Comparison of ENCODE assay signal across 9 mouse cellular contexts in the genomic region with DNA sequence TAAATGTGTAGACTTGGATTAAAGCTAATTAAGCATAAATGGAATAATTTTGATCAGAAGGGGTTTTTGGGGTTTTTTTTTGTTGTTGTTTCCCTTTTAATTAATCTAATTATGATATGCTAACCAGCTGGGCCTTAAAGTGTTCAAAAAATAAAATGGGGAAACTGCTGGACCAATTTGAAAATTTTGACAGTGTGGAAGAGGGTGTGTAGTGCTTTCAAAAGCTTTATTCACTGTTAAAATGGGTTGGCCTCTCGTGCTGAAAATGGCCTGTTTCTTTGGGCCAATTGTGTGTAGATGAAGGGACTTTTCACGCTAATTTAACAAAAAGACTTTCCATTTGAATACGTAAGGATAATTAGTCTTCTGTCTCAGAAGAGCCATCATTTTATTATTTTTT.
DNase-seq lines count a peak whose midpoint lies in the region; ATAC-seq lines count a peak whose summit lies in the region.
"Had no signal": no experiment of that assay in that cellular context is flagged by ENCODE, and none has a peak within 500 bp of the region (broad histone marks: within the 10 kb centered on the region; RNA-seq: fewer than 3 reads in every experiment).

No protein-coding gene starts in this region.

- no peak for ATAC-seq in heart, embryonic 15.5 days (replicated peaks; ENCODE audit: insufficient number of reproducible peaks, insufficient read depth, low FRiP score, low read depth)
- no peak for ATAC-seq in hindbrain, embryonic 15.5 days (ENCODE audit: low FRiP score, low read depth)
- ATAC-seq in midbrain, embryonic 15.5 days (replicated peaks) = no peak
- ATAC-seq: Patski had no signal

- no peaks in the 10 kb centered on the region for H3K36me3 ChIP-seq in heart, embryonic 15.5 days
- H3K36me3 ChIP-seq in hindbrain, embryonic 15.5 days = no peaks in the 10 kb centered on the region
- no peaks in the 10 kb centered on the region for H3K36me3 ChIP-seq in midbrain, embryonic 15.5 days (replicated peaks)

- peaks cover 39% of the 10 kb centered on the region for H3K4me1 ChIP-seq in heart, embryonic 15.5 days (replicated peaks)
- peaks cover 50% of the 10 kb centered on the region for H3K4me1 ChIP-seq in hindbrain, embryonic 15.5 days (replicated peaks)
- peaks cover 48% of the 10 kb centered on the region for H3K4me1 ChIP-seq in midbrain, embryonic 15.5 days

- H3K27me3 ChIP-seq in heart, embryonic 15.5 days = no peaks in the 10 kb centered on the region
- no peaks in the 10 kb centered on the region for H3K27me3 ChIP-seq in hindbrain, embryonic 15.5 days
- H3K27me3 ChIP-seq in midbrain, embryonic 15.5 days (replicated peaks) = no peaks in the 10 kb centered on the region
- H3K27me3 ChIP-seq: Patski had no signal

- peak overlapping the region; percentile 62 for H3K4me3 ChIP-seq in heart, embryonic 15.5 days
- H3K4me3 ChIP-seq in hindbrain, embryonic 15.5 days = peak overlapping the region; percentile 59
- H3K4me3 ChIP-seq in midbrain, embryonic 15.5 days = peak overlapping the region; percentile 61

- peak overlapping the region; percentile 74 for H3K4me2 ChIP-seq in heart, embryonic 15.5 days
- H3K4me2 ChIP-seq in hindbrain, embryonic 15.5 days = peak overlapping the region; percentile 63
- H3K4me2 ChIP-seq in midbrain, embryonic 15.5 days = peak overlapping the region; percentile 56

- H3K27ac ChIP-seq in heart, embryonic 15.5 days = peak overlapping the region; percentile 89
- peak overlapping the region; percentile 91 for H3K27ac ChIP-seq in hindbrain, embryonic 15.5 days (replicated peaks)
- peak overlapping the region; percentile 88 for H3K27ac ChIP-seq in midbrain, embryonic 15.5 days

- no peak overlapping the region; the same call in 1 of the 2 replicates for H3K9ac ChIP-seq in heart, embryonic 15.5 days
- peak overlapping the region; percentile 58 for H3K9ac ChIP-seq in hindbrain, embryonic 15.5 days
- peak overlapping the region; percentile 57 for H3K9ac ChIP-seq in midbrain, embryonic 15.5 days

- DNase-seq in heart, postnatal 4 days = no peak
- peak; percentile 26 for DNase-seq in c-Kit-negative CD71-positive TER-119-positive erythroid progenitor cells, embryonic 14.5 days (ENCODE audit: low read depth, low spot score)
- no peak for DNase-seq in right cerebral cortex, adult 2 months (ENCODE audit: low spot score in 2 of 2)
- no peak for DNase-seq in cerebellum, adult 11-12 months
- DNase-seq in urinary bladder, postnatal 10 days (ENCODE audit: low spot score) = no peak

- H3K9me3 ChIP-seq in heart, embryonic 15.5 days (replicated peaks) = no peaks in the 10 kb centered on the region
- no peaks in the 10 kb centered on the region for H3K9me3 ChIP-seq in hindbrain, embryonic 15.5 days
- no peaks in the 10 kb centered on the region for H3K9me3 ChIP-seq in midbrain, embryonic 15.5 days

- 24% methylated on average over 3 of the region's 3 CpGs for WGBS in heart, embryonic 15.5 days
- 4% methylated on average over 3 of the region's 3 CpGs for WGBS in hindbrain, embryonic 15.5 days
- 6% methylated on average over 3 of the region's 3 CpGs for WGBS in midbrain, embryonic 15.5 days
